Mouse (Mus musculus) neutrophil, adult 83 days (primary cell): Measurements from ENCODE around the gene S1pr2. TPM values are rescaled to one million over a fixed set of nuclear protein-coding genes. Genes with fewer than 3 reads are reported as not detected.

Experiments used
- total RNA-seq, 2 experiments: library from RNA; stranded (reverse); gene quantifications; one replicate each; pipeline ENCODE4 v1.2.4; 2023

Gene S1pr2
- total RNA-seq, result 10 to 100 TPM in 1 of 2 experiments, 1 to 10 TPM in 1; 9.1 to 14.7 TPM

DNA sequence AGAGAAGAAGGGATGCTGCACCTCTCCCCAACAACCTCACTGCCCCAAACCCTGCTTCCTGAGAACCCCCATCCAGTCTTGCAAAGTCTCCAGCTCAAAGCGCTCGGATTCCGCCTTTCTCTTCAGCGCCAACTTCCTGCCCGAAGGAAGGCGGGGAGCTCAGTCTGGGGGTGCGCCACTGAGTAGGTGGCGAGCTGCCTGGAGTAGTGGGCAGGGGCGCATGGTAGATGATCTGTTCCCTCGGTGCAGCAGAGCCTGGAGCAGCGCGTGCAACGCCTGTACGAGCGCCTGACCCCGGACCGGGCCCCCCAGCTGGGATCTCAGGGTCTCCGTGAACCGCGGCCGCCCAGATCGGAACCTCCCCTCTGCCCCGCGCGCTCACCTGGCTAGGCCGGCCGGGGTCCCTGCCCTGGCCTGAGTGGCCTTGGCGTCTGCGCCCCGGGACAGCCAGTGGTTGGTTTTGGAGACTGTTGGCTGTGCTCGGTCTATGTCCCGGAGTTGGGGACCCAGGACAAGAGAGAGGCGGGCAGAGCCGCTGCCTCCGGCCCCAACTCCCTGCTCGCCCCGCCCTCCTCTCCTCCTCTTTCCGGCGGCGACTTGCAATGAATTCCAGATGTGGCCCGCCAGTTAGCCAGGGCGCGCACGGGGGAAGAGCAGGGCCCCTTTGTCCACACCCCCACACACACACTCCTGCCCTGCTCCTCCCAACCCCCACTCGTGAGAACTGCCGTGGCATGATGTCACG is at the start of gene S1pr2:
Gene S1pr2 (minus strand): TSS at position 566 of the 745 bp plus-strand sequence.

DNA sequence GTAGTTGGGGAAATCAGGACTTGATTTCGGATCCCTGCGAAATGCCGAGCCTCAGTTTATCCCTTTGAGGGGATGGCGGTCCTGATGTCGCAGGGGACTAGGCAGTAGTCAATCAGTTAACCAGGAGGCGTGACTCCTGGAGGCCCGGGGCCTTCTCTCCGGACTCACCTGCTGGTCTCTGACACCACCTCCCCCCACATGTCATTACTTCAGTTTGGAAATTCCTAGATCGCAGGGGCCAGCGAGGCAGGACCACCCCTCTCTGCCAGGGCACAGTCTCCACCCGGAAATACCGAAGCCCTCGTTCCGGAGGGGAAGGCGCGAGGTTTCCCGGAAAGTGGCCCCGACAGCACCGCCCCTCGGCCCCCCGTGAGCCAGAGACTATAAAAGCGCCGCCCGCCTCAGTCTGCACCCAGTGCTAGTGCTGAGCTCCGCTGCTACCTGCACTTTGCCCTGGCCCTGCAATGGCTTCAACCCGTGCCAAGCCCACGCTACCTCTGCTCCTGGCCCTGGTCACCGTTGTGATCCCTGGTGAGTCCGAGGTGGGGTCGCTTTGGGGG is 39.1 kb upstream of the S1pr2 start, which contains the start of gene Icam1:
Gene Icam1 (plus strand): TSS at position 415 of the 560 bp plus-strand sequence.

DNA sequence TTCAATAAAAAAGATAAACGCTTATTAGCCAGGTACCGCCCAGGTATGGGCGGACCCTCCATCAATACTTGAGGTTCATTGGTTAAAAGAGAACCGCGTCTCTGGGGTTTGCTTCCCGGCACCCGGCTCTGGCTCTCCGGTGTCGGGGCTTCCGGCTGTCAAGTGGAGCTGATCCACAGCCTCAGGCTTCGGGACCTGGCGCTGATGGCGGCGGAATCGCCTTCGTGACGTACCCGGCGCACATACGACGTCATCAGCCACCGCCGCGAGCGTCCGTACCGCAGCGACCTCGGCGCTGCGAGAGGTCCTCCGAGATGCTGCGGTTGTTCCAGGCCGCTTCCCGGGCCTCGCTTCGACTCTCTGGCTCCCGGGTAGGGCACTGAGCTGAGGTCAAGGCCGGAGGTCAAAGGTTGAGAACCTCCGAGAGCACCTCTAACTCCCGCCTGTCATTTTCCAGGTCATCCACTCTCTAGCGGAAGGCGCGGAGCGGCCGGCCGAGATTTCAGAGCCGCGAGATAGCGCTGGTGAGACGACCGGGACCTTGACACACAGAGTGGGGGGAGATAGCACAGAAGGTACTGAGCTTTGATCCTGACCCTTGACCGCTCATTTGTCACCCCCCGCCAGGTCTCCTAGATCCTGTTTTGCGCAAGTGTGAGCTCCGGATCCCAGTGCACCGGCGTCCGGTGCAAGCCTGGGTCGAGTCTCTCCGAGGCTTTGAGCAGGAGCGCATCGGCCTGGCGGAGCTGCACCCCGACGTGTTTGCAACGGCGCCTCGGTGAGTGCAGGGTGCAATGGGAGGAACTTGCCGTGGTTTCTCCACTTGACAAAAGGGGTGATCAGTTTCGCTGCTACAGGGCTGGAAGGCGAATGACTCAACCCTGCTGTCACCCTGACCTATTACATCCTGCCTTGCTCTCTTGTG is 26.3 kb upstream of the S1pr2 start, which contains the start of gene Mrpl4:
Gene Mrpl4 (plus strand): TSS at position 112 of the 925 bp plus-strand sequence.

DNA sequence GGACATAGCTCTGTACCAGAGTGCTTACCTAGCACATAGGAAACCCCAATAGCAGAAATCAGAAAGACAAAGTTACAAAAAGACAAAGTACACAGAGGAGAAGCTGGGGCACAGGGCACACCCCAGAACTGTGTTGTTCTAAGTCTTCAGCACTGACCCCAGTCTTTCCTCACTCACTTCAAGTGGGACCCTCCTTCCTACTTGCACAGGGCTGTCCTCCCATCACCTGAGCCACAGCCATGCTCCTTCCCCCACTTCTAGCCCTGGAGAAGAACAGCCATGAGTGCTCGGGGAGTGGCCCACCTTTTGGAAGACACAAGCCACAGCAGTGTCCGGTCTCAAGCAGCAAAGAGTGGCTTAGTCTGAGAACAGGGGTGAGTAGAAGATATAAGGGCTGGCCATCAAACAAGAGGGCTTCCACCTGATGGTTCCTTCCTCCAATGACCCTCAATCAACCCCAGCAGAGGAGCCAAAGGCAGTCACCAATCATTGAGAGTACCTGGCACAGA is 17.1 kb downstream of the S1pr2 start, which contains the start of gene Dnmt1:
Gene Dnmt1 (minus strand): TSS at position 459 of the 509 bp plus-strand sequence.

Other genes starting within 250 kb of the S1pr2 start
- not detected for gene Olfm2, start 230.4 kb downstream of the S1pr2 start, total RNA-seq
- under 1 TPM; 0.68 to 0.83 TPM for gene Col5a3, start 161.7 kb downstream of the S1pr2 start, total RNA-seq
- not detected for gene Rdh8, start 158.3 kb downstream of the S1pr2 start, total RNA-seq
- gene A230050P20Rik, start 108.1 kb downstream of the S1pr2 start, total RNA-seq, result 1 to 10 TPM; 5.7 to 6.0 TPM
- under 1 TPM; 0.22 to 0.51 TPM for gene Angptl6, start 97.1 kb downstream of the S1pr2 start, total RNA-seq
- gene Ppan, start 88.6 kb downstream of the S1pr2 start, total RNA-seq, result 10 to 100 TPM; 28.5 to 28.9 TPM
- 10 to 100 TPM; 79.3 to 80.8 TPM for gene Eif3g, start 78.2 kb downstream of the S1pr2 start, total RNA-seq
- 100 to 1,000 TPM; 115 to 127 TPM for gene Dnmt1, start 16.9 kb downstream of the S1pr2 start, total RNA-seq
- gene Mrpl4, start 26.0 kb upstream of the S1pr2 start, total RNA-seq, result 10 to 100 TPM; 39.6 to 43.6 TPM
- 10 to 100 TPM; 16.6 to 17.7 TPM for gene Icam1, start 39.2 kb upstream of the S1pr2 start, total RNA-seq
- 1 to 10 TPM; 5.5 to 7.8 TPM for gene Icam4, start 52.6 kb upstream of the S1pr2 start, total RNA-seq
- under 1 TPM; 0.26 TPM for gene Icam5, start 55.3 kb upstream of the S1pr2 start, total RNA-seq
- gene Zglp1, start 90.3 kb upstream of the S1pr2 start, total RNA-seq, result not detected
- under 1 TPM; 0.26 to 0.44 TPM for gene Gm49373, start 96.3 kb upstream of the S1pr2 start, total RNA-seq
- 1 to 10 TPM; 6.6 to 8.3 TPM for gene Fdx1l, start 96.8 kb upstream of the S1pr2 start, total RNA-seq
- 1 to 10 TPM; 2.1 to 3.0 TPM for gene Gm38431, start 115.2 kb upstream of the S1pr2 start, total RNA-seq
- 10 to 100 TPM; 51.8 to 54.5 TPM for gene Raver1, start 115.2 kb upstream of the S1pr2 start, total RNA-seq
- 10 to 100 TPM; 44.2 to 48.6 TPM for gene Tyk2, start 154.5 kb upstream of the S1pr2 start, total RNA-seq
- 10 to 100 TPM; 76.1 to 82.1 TPM for gene Cdc37, start 173.2 kb upstream of the S1pr2 start, total RNA-seq
- 1 to 10 TPM; 5.7 to 7.2 TPM for gene Pde4a, start 188.9 kb upstream of the S1pr2 start, total RNA-seq